Mouse (Mus musculus) intestine, embryonic 14.5 days (tissue): ENCODE results near the gene Peli2. TPM values are rescaled to one million over a fixed set of nuclear protein-coding genes. Genes with fewer than 3 reads are reported as not detected.

ENCODE experiments used
- ATAC-seq: fragments of 200-750 bp; cut with Nextera tagmentation; replicated peaks from 2 replicates; pipeline ENCODE4 v1.8.0; 2017; ENCODE audit warnings: low read depth, moderate number of reproducible peaks, moderate TSS enrichment, moderate library complexity; ENCODE audit not compliant: low FRiP score, low TSS enrichment
- DNase-seq: peaks from one replicate; pipeline ENCODE4 v3.0.0-alpha.2; 2018; ENCODE audit warnings: low spot score
- H3K27ac ChIP-seq: fragments of 300-500 bp; sonication (generic); 2 replicates; pipeline ENCODE4 v1.5.1; 2014; ENCODE audit warnings: low read depth, mild to moderate bottlenecking, control low read depth
- H3K27me3 ChIP-seq: fragments of 300-500 bp; sonication (generic); replicated peaks from 2 replicates; pipeline ENCODE4 v1.6.1; 2014; ENCODE audit warnings: low read length, control low read depth; ENCODE audit not compliant: control insufficient read depth, insufficient read depth
- H3K36me3 ChIP-seq: fragments of 300-500 bp; sonication (generic); 2 replicates; pipeline ENCODE4 v1.6.1; 2014; ENCODE audit warnings: low read length, control low read depth; ENCODE audit not compliant: control insufficient read depth, insufficient read depth
- H3K4me1 ChIP-seq: fragments of 300-500 bp; sonication (generic); replicated peaks from 2 replicates; pipeline ENCODE4 v1.6.1; 2014; ENCODE audit warnings: low read length, control low read depth, mixed read lengths; ENCODE audit not compliant: control insufficient read depth, insufficient read depth
- H3K4me2 ChIP-seq: fragments of 300-500 bp; sonication (generic); 2 replicates; pipeline ENCODE4 v1.6.1; 2014; ENCODE audit warnings: low read length
- H3K4me3 ChIP-seq: fragments of 300-500 bp; sonication (generic); 2 replicates; pipeline ENCODE4 v1.5.1; 2014; ENCODE audit warnings: low read depth, low read length, control low read depth, mixed read lengths
- H3K9ac ChIP-seq: fragments of 300-500 bp; sonication (generic); 2 replicates; pipeline ENCODE4 v1.6.1; 2014; ENCODE audit warnings: mild to moderate bottlenecking, low read length
- H3K9me3 ChIP-seq: fragments of 300-500 bp; sonication (generic); 2 replicates; pipeline ENCODE4 v1.6.1; 2016; ENCODE audit warnings: low read length, control low read depth; ENCODE audit not compliant: control insufficient read depth
- WGBS: fragments of 180-500 bp; shearing (Covaris S2); extraction: QIAGEN DNeasy Blood & Tissue Kit; methylation state at CpG from one replicate; pipeline ENCODE4 v1.1.7; 2014; 5-methylcytosine and 5-hydroxymethylcytosine counted together
- polyA plus RNA-seq: library from polyadenylated mRNA; unstranded; fragments of >200 nt; fragmentation: Nextera tagmentation; extraction: Ambion mirVana; gene quantifications from 2 replicates; pipeline ENCODE4 v1.2.1, GENCODE M21; 2014

The Peli2 gene
- polyA plus RNA-seq, 1 experiment from 2014 or later, result 6.7 TPM

- H3K4me3 ChIP-seq, result no peak overlapping the region
- no peaks in the 10 kb centered on the region for H3K9me3 ChIP-seq
- H3K27ac ChIP-seq, result no peak overlapping the region
- no peaks in the 10 kb centered on the region for H3K36me3 ChIP-seq
- no peaks in the 10 kb centered on the region for H3K27me3 ChIP-seq
- no peak overlapping the region for H3K9ac ChIP-seq
- H3K4me2 ChIP-seq, result no peak overlapping the region
- DNase-seq (no peak), ATAC-seq (no peak)
- 51% methylated on average over 4 of the region's 4 CpGs for WGBS
- no peaks in the 10 kb centered on the region for H3K4me1 ChIP-seq
Observed at GRCm38 (mm10) chr14:48090465-48090864, 30.2 kb upstream of the Peli2 start.

DNA sequence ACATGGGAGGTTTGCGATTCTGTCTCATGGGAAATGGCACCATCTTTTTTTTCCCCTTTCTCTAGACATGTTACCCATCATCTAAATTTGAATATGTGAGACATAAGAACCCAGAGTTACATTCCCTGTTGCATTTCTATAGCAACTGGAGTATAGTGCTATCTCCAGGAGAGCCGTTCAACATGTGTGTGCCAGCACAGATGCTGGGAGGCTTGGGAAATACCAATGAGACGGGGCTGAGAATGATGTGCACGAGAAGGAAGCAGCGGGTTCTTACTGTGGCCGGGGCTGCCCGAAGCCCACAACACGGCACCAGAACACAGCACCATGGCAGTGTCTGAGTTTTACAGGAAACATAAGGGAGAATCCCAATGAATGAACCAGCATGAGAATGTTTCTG is 29.5 kb upstream of the Peli2 start:
- 88% methylated on average over 8 of the region's 8 CpGs for WGBS

DNA sequence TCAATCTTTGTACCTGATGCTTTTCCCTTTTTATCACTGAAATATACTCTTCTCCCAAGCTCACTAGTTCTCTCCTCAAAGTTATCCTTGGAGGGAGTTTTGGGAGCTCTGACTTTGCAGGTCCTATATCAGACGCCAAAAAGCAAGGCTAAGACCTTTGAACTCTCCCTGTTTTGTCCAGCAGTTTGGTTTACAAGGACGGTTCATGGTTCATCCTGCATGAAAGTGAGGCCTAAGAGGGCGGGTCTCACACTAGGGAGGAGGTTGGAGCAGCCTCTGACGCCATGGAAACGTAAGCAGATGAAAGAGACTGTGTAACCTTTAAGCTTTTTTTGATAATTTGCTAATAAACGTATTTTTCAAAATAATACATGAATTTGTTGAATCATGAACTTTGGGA is 22.4 kb upstream of the Peli2 start:
- ATAC-seq, result no peak
- no peak overlapping the region for H3K4me3 ChIP-seq

More for the DNA sequence above, 29.5 kb upstream of the Peli2 start:
- H3K27me3 ChIP-seq, result no peaks in the 10 kb centered on the region
- no peak for DNase-seq
- no peaks in the 10 kb centered on the region for H3K9me3 ChIP-seq
- H3K4me2 ChIP-seq, result no peak overlapping the region
- H3K4me1 ChIP-seq, result no peaks in the 10 kb centered on the region
- H3K27ac ChIP-seq, result no peak overlapping the region
- no peak for ATAC-seq
- no peak overlapping the region for H3K9ac ChIP-seq
- no peaks in the 10 kb centered on the region for H3K36me3 ChIP-seq
- H3K4me3 ChIP-seq, result no peak overlapping the region

DNA sequence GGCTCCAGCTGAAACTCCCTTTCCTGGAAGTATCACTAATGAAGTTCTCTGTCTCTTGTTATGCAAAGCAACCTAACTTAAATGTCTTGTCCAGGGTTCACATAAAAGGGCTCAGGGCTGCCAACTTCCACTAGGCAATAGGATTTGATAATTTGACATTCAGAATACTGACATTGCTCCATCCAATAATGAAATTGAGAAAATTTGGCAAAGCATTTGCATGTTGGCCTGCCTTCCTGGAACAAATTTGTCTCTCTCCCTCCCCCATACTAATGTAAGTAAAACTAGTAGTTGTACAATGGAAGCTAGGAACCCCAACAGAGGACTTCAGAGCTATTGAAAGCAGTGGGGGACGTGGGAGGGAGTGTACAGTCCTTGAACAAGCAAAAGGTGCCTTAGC is 21.3 kb upstream of the Peli2 start:
- no peaks in the 10 kb centered on the region for H3K27me3 ChIP-seq
- no peaks in the 10 kb centered on the region for H3K36me3 ChIP-seq
- WGBS, result 68% methylated on average over 1 of the region's 1 CpGs
- no peak overlapping the region for H3K9ac ChIP-seq
- H3K4me2 ChIP-seq, result no peak overlapping the region
- H3K27ac ChIP-seq, result no peak overlapping the region
- ATAC-seq (no peak), DNase-seq (no peak)
- H3K9me3 ChIP-seq, result no peaks in the 10 kb centered on the region
- no peaks in the 10 kb centered on the region for H3K4me1 ChIP-seq
- no peak overlapping the region for H3K4me3 ChIP-seq

More for the DNA sequence above, 22.4 kb upstream of the Peli2 start:
- Histone ChIP-seq H3K4me2 (no peak overlapping the region), H3K9me3 (no peaks in the 10 kb centered on the region), H3K4me1 (no peaks in the 10 kb centered on the region), H3K27ac (no peak overlapping the region), H3K27me3 (no peaks in the 10 kb centered on the region), H3K9ac (no peak overlapping the region), H3K36me3 (no peaks in the 10 kb centered on the region)
- WGBS, result 53% methylated on average over 6 of the region's 6 CpGs
- no peak for DNase-seq

DNA sequence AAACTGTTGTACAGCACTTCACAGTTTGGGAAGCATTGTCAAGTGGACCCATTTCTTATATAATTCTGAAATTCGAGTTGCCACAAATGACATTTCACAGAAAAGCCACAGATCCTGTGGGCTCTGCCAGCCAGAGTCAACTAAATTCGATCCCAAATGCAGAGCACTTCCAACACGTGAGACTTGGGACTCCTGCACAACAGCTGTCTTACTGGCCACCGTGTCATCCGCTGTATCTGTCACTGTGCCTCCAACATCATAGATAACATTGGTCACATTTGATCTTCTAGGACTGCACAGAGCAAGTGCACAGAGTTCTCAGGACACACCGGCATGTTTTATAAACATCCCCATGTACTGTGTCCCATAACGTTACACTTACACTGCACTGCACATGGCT is 14.2 kb upstream of the Peli2 start:
- no peak for ATAC-seq
- no peak for DNase-seq
- 78% methylated on average over 7 of the region's 7 CpGs for WGBS

GRCm38 (mm10) chr14:48117986-48118385 is 2.6 kb upstream of the Peli2 start:
- no peak for ATAC-seq
- 68% methylated on average over 5 of the region's 5 CpGs for WGBS

More for the DNA sequence above, 14.2 kb upstream of the Peli2 start:
- Histone ChIP-seq H3K27ac (no peak overlapping the region), H3K4me3 (no peak overlapping the region), H3K4me1 (no peaks in the 10 kb centered on the region), H3K4me2 (no peak overlapping the region), H3K9me3 (no peaks in the 10 kb centered on the region), H3K36me3 (no peaks in the 10 kb centered on the region), H3K9ac (no peak overlapping the region), H3K27me3 (no peaks in the 10 kb centered on the region)

DNA sequence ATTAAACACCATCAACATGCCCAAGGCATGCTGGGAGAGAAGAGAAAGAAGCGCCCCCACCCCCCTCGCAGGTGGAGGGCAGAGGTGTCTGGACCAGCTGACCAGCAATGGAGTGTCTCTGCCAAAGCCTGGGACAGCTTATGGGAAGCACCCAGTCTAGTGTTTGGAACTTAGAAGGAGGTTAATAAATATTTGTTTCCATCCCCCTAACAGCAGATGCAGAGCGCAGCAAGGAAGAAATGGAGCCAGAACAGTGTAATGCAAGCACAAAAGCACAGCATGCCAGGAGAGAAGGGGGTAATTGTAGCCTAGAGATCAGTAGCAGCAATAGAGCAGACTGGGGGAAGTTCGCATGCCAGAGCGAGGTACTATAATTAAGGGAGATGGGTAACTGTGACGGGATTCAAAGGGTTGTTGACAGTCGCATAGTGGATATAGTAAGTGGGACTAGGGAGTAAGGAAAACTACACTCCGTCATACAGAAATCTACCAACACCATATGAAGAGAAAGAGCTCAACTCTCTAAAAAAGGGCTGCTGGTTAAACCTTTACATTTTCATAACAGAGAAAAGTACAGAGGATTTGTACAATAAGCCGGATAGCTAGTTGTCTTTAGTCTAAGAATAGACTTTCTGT is 1.5 kb upstream of the Peli2 start:
- no peaks in the 10 kb centered on the region for H3K9me3 ChIP-seq
- no peak overlapping the region for H3K27ac ChIP-seq
- H3K9ac ChIP-seq, result no peak overlapping the region
- H3K27me3 ChIP-seq, result no peaks in the 10 kb centered on the region
- DNase-seq (no peak), ATAC-seq (no peak)
- WGBS, result 13% methylated on average over 9 of the region's 9 CpGs
- peaks cover 26% of the 10 kb centered on the region for H3K4me1 ChIP-seq
- H3K36me3 ChIP-seq, result no peaks in the 10 kb centered on the region
- H3K4me2 ChIP-seq, result peak overlapping the region; percentile 89
- H3K4me3 ChIP-seq, result peak overlapping the region; percentile 75; the same call in 1 of the 2 replicates

More at GRCm38 (mm10) chr14:48117986-48118385, 2.6 kb upstream of the Peli2 start:
- Histone ChIP-seq H3K36me3 (no peaks in the 10 kb centered on the region), H3K27me3 (no peaks in the 10 kb centered on the region), H3K4me1 (peaks cover 18% of the 10 kb centered on the region), H3K27ac (no peak overlapping the region), H3K9me3 (no peaks in the 10 kb centered on the region), H3K4me3 (no peak overlapping the region), H3K9ac (no peak overlapping the region), H3K4me2 (no peak overlapping the region)
- DNase-seq, result no peak

- ATAC-seq (no peak), DNase-seq (no peak)
- no peak overlapping the region for H3K27ac ChIP-seq
- H3K36me3 ChIP-seq, result no peaks in the 10 kb centered on the region
- H3K4me2 ChIP-seq, result peak overlapping the region; percentile 89
- H3K9me3 ChIP-seq, result no peaks in the 10 kb centered on the region
- H3K9ac ChIP-seq, result no peak overlapping the region
- WGBS, result 7% methylated on average over 17 of the region's 17 CpGs
- H3K27me3 ChIP-seq, result no peaks in the 10 kb centered on the region
- H3K4me3 ChIP-seq, result peak overlapping the region; percentile 75
- H3K4me1 ChIP-seq, result peaks cover 33% of the 10 kb centered on the region
Observed at GRCm38 (mm10) chr14:48119648-48120270, 864 bp upstream of the Peli2 start.

GRCm38 (mm10) chr14:48120443-48120751 is 226 bp upstream of the Peli2 start:
- Histone ChIP-seq H3K27me3 (no peaks in the 10 kb centered on the region), H3K4me2 (peak overlapping the region; percentile 89), H3K27ac (no peak overlapping the region; the same call in 1 of the 2 replicates), H3K9me3 (no peaks in the 10 kb centered on the region), H3K4me3 (peak overlapping the region; percentile 75), H3K36me3 (no peaks in the 10 kb centered on the region), H3K9ac (peak overlapping the region; percentile 82), H3K4me1 (peaks cover 38% of the 10 kb centered on the region)
- WGBS, result 3% methylated on average over 9 of the region's 10 CpGs
- no peak for ATAC-seq
- DNase-seq, result no peak
